Mouse (Mus musculus): ENCODE measurements around the gene Mroh2a. TPM values are rescaled to one million over a fixed set of nuclear protein-coding genes. Genes with fewer than 3 reads are reported as not detected.

Gene Mroh2a
- polyA plus RNA-seq, 1 experiment: not detected

- Histone ChIP-seq H3K4me1 (ENCODE audit: control insufficient read depth, insufficient read depth, low read length) (no peaks in the 10 kb centered on the region), H3K27ac (ENCODE audit: insufficient read depth, low read length) (no peak overlapping the region), H3K4me3 (ENCODE audit: insufficient read depth, low read length) (no peak overlapping the region)
- no peak for TF ChIP-seq POLR2A (IDR thresholded peaks at IDR 0.05; ENCODE audit: extremely low read depth, insufficient read depth, low read length)
- TF ChIP-seq CTCF (IDR thresholded peaks at IDR 0.05; ENCODE audit: extremely low read depth, insufficient read depth, low read length): no peak
These were observed 75.4 kb downstream of the Mroh2a start for GRCm38 (mm10) chr1:88302057-88302740.

- H3K4me3 ChIP-seq (ENCODE audit: insufficient read depth, low read length): no peak overlapping the region
- TF ChIP-seq POLR2A (IDR thresholded peaks at IDR 0.05; ENCODE audit: extremely low read depth, insufficient read depth, low read length) (no peak), CTCF (IDR thresholded peaks at IDR 0.05; ENCODE audit: extremely low read depth, insufficient read depth, low read length) (no peak)
- no peak overlapping the region for H3K27ac ChIP-seq (ENCODE audit: insufficient read depth, low read length)
- no peaks in the 10 kb centered on the region for H3K4me1 ChIP-seq (ENCODE audit: control insufficient read depth, insufficient read depth, low read length)
These were observed 77.0 kb downstream of the Mroh2a start for GRCm38 (mm10) chr1:88303762-88304161.

- Histone ChIP-seq H3K4me1 (ENCODE audit: control insufficient read depth, insufficient read depth, low read length) (no peaks in the 10 kb centered on the region), H3K4me3 (ENCODE audit: insufficient read depth, low read length) (no peak overlapping the region), H3K27ac (ENCODE audit: insufficient read depth, low read length) (no peak overlapping the region)
- TF ChIP-seq POLR2A (IDR thresholded peaks at IDR 0.05; ENCODE audit: extremely low read depth, insufficient read depth, low read length) (no peak), CTCF (IDR thresholded peaks at IDR 0.05; ENCODE audit: extremely low read depth, insufficient read depth, low read length) (no peak)
These were observed 77.6 kb downstream of the Mroh2a start for GRCm38 (mm10) chr1:88304261-88304985.

GRCm38 (mm10) chr1:88305018-88305795, 78.4 kb downstream of the Mroh2a start:
- no peak for TF ChIP-seq CTCF (IDR thresholded peaks at IDR 0.05; ENCODE audit: extremely low read depth, insufficient read depth, low read length)
- no peak for TF ChIP-seq POLR2A (IDR thresholded peaks at IDR 0.05; ENCODE audit: extremely low read depth, insufficient read depth, low read length)
- Histone ChIP-seq H3K4me3 (ENCODE audit: insufficient read depth, low read length) (no peak overlapping the region), H3K27ac (ENCODE audit: insufficient read depth, low read length) (no peak overlapping the region), H3K4me1 (ENCODE audit: control insufficient read depth, insufficient read depth, low read length) (no peaks in the 10 kb centered on the region)

GRCm38 (mm10) chr1:88306543-88306942, 79.8 kb downstream of the Mroh2a start:
- TF ChIP-seq POLR2A (IDR thresholded peaks at IDR 0.05; ENCODE audit: extremely low read depth, insufficient read depth, low read length) (no peak), CTCF (IDR thresholded peaks at IDR 0.05; ENCODE audit: extremely low read depth, insufficient read depth, low read length) (no peak)
- Histone ChIP-seq H3K4me3 (ENCODE audit: insufficient read depth, low read length) (no peak overlapping the region), H3K27ac (ENCODE audit: insufficient read depth, low read length) (no peak overlapping the region), H3K4me1 (ENCODE audit: control insufficient read depth, insufficient read depth, low read length) (no peaks in the 10 kb centered on the region)

- H3K4me1 ChIP-seq (ENCODE audit: control insufficient read depth, insufficient read depth, low read length): no peaks in the 10 kb centered on the region
- H3K27ac ChIP-seq (ENCODE audit: insufficient read depth, low read length): no peak overlapping the region
- no peak for TF ChIP-seq CTCF (IDR thresholded peaks at IDR 0.05; ENCODE audit: extremely low read depth, insufficient read depth, low read length)
- TF ChIP-seq POLR2A (IDR thresholded peaks at IDR 0.05; ENCODE audit: extremely low read depth, insufficient read depth, low read length): no peak
- H3K4me3 ChIP-seq (ENCODE audit: insufficient read depth, low read length): no peak overlapping the region
These were observed 80.4 kb downstream of the Mroh2a start for GRCm38 (mm10) chr1:88307180-88307579.

- no peak for TF ChIP-seq POLR2A (IDR thresholded peaks at IDR 0.05; ENCODE audit: extremely low read depth, insufficient read depth, low read length)
- no peak for TF ChIP-seq CTCF (IDR thresholded peaks at IDR 0.05; ENCODE audit: extremely low read depth, insufficient read depth, low read length)
- Histone ChIP-seq H3K27ac (ENCODE audit: insufficient read depth, low read length) (no peak overlapping the region), H3K4me3 (ENCODE audit: insufficient read depth, low read length) (no peak overlapping the region), H3K4me1 (ENCODE audit: control insufficient read depth, insufficient read depth, low read length) (no peaks in the 10 kb centered on the region)
These were observed 82.2 kb downstream of the Mroh2a start for GRCm38 (mm10) chr1:88309020-88309419.

GRCm38 (mm10) chr1:88309905-88310304, 83.1 kb downstream of the Mroh2a start:
- H3K27ac ChIP-seq (ENCODE audit: insufficient read depth, low read length): no peak overlapping the region
- H3K4me1 ChIP-seq (ENCODE audit: control insufficient read depth, insufficient read depth, low read length): no peaks in the 10 kb centered on the region
- no peak for TF ChIP-seq CTCF (IDR thresholded peaks at IDR 0.05; ENCODE audit: extremely low read depth, insufficient read depth, low read length)
- TF ChIP-seq POLR2A (IDR thresholded peaks at IDR 0.05; ENCODE audit: extremely low read depth, insufficient read depth, low read length): no peak
- H3K4me3 ChIP-seq (ENCODE audit: insufficient read depth, low read length): no peak overlapping the region

- Histone ChIP-seq H3K4me3 (ENCODE audit: insufficient read depth, low read length) (no peak overlapping the region), H3K4me1 (ENCODE audit: control insufficient read depth, insufficient read depth, low read length) (no peaks in the 10 kb centered on the region), H3K27ac (ENCODE audit: insufficient read depth, low read length) (no peak overlapping the region)
- TF ChIP-seq CTCF (IDR thresholded peaks at IDR 0.05; ENCODE audit: extremely low read depth, insufficient read depth, low read length) (no peak), POLR2A (IDR thresholded peaks at IDR 0.05; ENCODE audit: extremely low read depth, insufficient read depth, low read length) (no peak)
These were observed 83.6 kb downstream of the Mroh2a start for GRCm38 (mm10) chr1:88310349-88310748.

Other genes with a start within 250 kb of the Mroh2a start
- gene Usp40, start 218.4 kb upstream of the Mroh2a start, polyA plus RNA-seq (2012; rRNA removed): 17.7 TPM in 2 replicates
- not detected in 2 replicates for gene Ugt1a10, start 171.6 kb upstream of the Mroh2a start, polyA plus RNA-seq (2012; rRNA removed)
- not detected in 2 replicates for gene Ugt1a9, start 156.2 kb upstream of the Mroh2a start, polyA plus RNA-seq (2012; rRNA removed)
- gene Ugt1a8, start 139.2 kb upstream of the Mroh2a start, polyA plus RNA-seq (2012; rRNA removed): not detected in 2 replicates
- gene Ugt1a7c, start 131.9 kb upstream of the Mroh2a start, polyA plus RNA-seq (2012; rRNA removed): 1.3 and 1.4 TPM in 2 replicates
- gene Ugt1a6b, start 123.7 kb upstream of the Mroh2a start, polyA plus RNA-seq (2012; rRNA removed): 0.13 TPM in 1 of 2 replicates, not detected in the other
- gene Ugt1a6a, start 92.2 kb upstream of the Mroh2a start, polyA plus RNA-seq (2012; rRNA removed): 3.5 and 4.1 TPM in 2 replicates
- gene Ugt1a5, start 61.0 kb upstream of the Mroh2a start, polyA plus RNA-seq (2012; rRNA removed): not detected in 2 replicates
- not detected in 2 replicates for gene Ugt1a2, start 26.4 kb upstream of the Mroh2a start, polyA plus RNA-seq (2012; rRNA removed)
- 1.6 and 2.1 TPM in 2 replicates for gene Dnajb3, start 21.2 kb upstream of the Mroh2a start, polyA plus RNA-seq (2012; rRNA removed)
- gene Ugt1a1, start 15.0 kb upstream of the Mroh2a start, polyA plus RNA-seq (2012; rRNA removed): 0.06 and 0.08 TPM in 2 replicates
- 60.9 and 61.0 TPM in 2 replicates for gene Hjurp, start 50.6 kb downstream of the Mroh2a start, polyA plus RNA-seq (2012; rRNA removed)
- gene Trpm8, start 50.7 kb downstream of the Mroh2a start, polyA plus RNA-seq (2012; rRNA removed): 0.02 and 0.04 TPM in 2 replicates
- 0.26 and 0.56 TPM in 2 replicates for gene Spp2, start 180.0 kb downstream of the Mroh2a start, polyA plus RNA-seq (2012; rRNA removed)

All from cortical plate, adult 2 months (tissue).